Mouse (Mus musculus) C3H10T1/2 (cell line): ENCODE results near the gene Nyap2. TPM values are rescaled to one million over a fixed set of nuclear protein-coding genes. Genes with fewer than 3 reads are reported as not detected.

Experiments
- polyA plus RNA-seq, 2 experiments: library from polyadenylated mRNA; unstranded; fragments of >200 nt; fragmentation: generic; extraction: Trizol; gene quantifications; one replicate each; pipeline ENCODE4 v1.2.1; 2012; ENCODE audit warnings: missing spikeins in 2 of 2

The Nyap2 gene
- polyA plus RNA-seq = not detected

DNA sequence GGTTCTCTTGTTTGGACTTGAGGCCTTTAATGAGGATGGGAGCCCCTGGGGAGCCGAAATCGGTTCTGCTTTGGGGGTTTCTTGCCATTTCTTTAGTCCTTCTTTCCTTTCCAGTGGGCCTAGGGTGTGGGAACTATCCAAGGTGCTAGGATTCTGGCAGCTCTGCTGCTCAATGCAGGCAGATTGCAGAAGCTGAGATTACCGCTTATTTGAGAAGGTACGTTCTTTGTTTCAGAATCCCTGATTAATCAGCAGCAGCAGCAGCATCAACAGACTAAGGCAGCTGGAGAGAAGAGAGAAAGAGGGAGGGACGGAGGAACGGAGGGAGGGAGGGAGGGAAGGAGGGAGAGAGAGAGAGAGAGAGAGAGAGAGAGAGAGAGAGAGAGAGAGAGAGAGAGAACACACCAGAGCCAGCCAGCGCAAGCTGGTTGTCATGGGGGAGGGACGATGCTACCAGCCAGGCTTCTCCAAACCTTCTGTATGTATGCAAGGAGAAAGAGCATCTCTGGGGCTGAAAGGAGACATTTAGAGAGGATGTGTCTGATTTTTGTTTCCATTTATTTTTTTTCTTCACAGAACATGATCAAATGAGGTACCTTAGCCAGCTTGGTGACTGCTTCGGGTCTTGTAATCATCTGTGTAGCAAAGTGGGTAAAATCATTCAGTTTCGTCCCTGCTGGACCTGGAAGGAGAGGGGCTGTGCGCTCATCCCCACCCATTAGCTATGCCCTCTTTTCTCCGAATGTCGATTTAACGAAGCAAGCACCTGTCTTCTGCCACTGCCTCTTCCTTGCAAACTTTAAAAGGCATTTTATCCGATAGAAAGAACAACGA lies at the start of gene Nyap2:
Gene Nyap2, plus strand, starts transcription at position 120 of the 834 bp plus-strand sequence.

